Mouse (Mus musculus) embryonic facial prominence, embryonic 12.5 days (tissue): Measurements from ENCODE around the gene Stam. TPM values are rescaled to one million over a fixed set of nuclear protein-coding genes. Genes with fewer than 3 reads are reported as not detected.
"Not testable (repeated sequence)": the region's sequence is repeated elsewhere in the genome, so short reads cannot be mapped to it uniquely, and the experiment has no call there.

Experiments used
- ATAC-seq: fragments of 200-750 bp; cut with Nextera tagmentation; 2 replicates; pipeline ENCODE4 v1.8.0; 2017; ENCODE audit not compliant: insufficient number of reproducible peaks, insufficient read depth, low FRiP score, low TSS enrichment
- H3K27ac ChIP-seq: fragments of 300-500 bp; sonication (generic); 2 replicates; pipeline ENCODE4 v1.5.1; 2016; ENCODE audit warnings: mild to moderate bottlenecking
- H3K27me3 ChIP-seq: fragments of 300-500 bp; sonication (generic); 2 replicates; pipeline ENCODE4 v1.6.1; 2016; ENCODE audit warnings: mild to moderate bottlenecking, moderate library complexity
- H3K36me3 ChIP-seq: fragments of 300-500 bp; sonication (generic); 2 replicates; pipeline ENCODE4 v1.6.1; 2016; ENCODE audit warnings: mild to moderate bottlenecking
- H3K4me1 ChIP-seq: fragments of 300-500 bp; sonication (generic); 2 replicates; pipeline ENCODE4 v1.6.1; 2016
- H3K4me2 ChIP-seq: fragments of 300-500 bp; sonication (generic); replicated peaks from 2 replicates; pipeline ENCODE4 v1.6.1; 2016; ENCODE audit warnings: mild to moderate bottlenecking, moderate library complexity
- H3K4me3 ChIP-seq: fragments of 300-500 bp; sonication (generic); 2 replicates; pipeline ENCODE4 v1.5.1; 2016; ENCODE audit warnings: mild to moderate bottlenecking
- H3K9ac ChIP-seq: fragments of 300-500 bp; sonication (generic); 2 replicates; pipeline ENCODE4 v1.6.1; 2016; ENCODE audit warnings: mild to moderate bottlenecking, moderate library complexity
- H3K9me3 ChIP-seq: fragments of 300-500 bp; sonication (generic); 2 replicates; pipeline ENCODE4 v1.6.1; 2016; ENCODE audit warnings: mild to moderate bottlenecking, moderate library complexity
- WGBS: fragments of 180-500 bp; shearing (Covaris S2); methylation state at CpG from one replicate; pipeline ENCODE4 v1.1.7; 2016; 5-methylcytosine and 5-hydroxymethylcytosine counted together
- polyA plus RNA-seq: library from polyadenylated mRNA; unstranded; fragments of >200 nt; fragmentation: Nextera tagmentation; extraction: Ambion mirVana; gene quantifications from 2 replicates; pipeline ENCODE4 v1.2.1, GENCODE M21; 2016

Stam gene
- polyA plus RNA-seq, 1 experiment from 2014 or later: 78.7 TPM

DNA sequence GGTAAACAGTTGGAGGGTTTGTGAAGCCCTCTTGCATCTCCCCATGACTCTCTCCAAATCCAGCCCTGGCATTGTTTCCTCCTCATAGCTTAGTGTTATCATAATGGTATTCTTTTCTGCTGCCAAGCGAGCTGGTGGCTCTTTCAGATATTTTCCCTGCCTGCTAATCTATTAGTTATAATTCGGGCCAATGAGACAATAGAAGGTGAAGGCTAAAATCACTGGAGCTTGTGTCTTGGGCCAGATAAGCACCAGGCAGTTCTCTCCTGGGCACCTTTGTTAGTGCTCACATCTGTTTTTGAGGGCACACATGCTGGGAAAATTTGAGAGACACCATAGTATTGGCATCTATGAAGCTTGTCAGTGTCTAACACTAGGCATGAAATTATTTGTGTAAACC is 91.2 kb downstream of the Stam start:
- Histone ChIP-seq H3K4me2 (no peak overlapping the region), H3K9ac (no peak overlapping the region), H3K9me3 (no peaks in the 10 kb centered on the region), H3K4me1 (no peaks in the 10 kb centered on the region), H3K36me3 (no peaks in the 10 kb centered on the region), H3K4me3 (no peak overlapping the region), H3K27me3 (no peaks in the 10 kb centered on the region), H3K27ac (no peak overlapping the region)
- ATAC-seq: no peak
- 83% methylated on average over 2 of the region's 2 CpGs for WGBS

DNA sequence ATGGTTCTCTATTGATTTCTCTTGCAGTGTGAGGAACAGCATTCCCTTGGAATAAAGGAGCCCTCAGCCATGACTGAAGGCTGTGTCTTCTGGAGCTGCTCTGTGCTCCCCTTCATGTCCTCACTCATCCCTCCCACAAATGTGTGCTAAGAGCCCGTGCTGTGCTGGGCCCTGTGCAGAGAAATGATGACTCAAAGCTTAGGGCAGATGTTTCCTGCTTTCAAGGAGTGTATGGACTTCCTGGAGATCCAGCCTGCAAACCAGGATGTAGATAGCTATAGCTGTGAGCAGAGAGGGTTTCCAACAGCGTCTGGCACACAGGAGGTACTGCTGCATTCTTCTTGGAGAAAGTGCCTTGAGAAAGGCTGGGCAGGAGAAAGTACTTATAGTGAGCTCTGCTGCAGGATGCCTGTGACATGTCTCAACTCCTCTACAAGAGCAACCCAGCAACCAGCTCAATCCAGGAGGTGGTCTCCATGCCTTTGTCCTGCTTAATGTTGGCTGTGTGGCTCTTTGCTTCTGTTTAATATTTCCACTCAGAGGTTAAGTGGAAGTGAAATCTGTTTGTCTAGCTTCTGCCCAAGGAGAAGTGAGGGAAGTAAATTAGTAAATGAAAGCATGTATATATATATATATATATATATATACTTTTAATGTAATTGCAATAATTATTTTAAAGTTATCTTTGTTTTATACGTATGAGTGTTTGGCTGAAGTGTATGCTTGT is 91.9 kb downstream of the Stam start:
- ATAC-seq: no peak
- no peak overlapping the region for H3K4me3 ChIP-seq
- H3K4me1 ChIP-seq: no peaks in the 10 kb centered on the region
- no peak overlapping the region for H3K4me2 ChIP-seq
- 69% methylated on average over 3 of the region's 3 CpGs for WGBS
- H3K27ac ChIP-seq: no peak overlapping the region
- H3K9me3 ChIP-seq: no peaks in the 10 kb centered on the region
- H3K36me3 ChIP-seq: no peaks in the 10 kb centered on the region
- H3K9ac ChIP-seq: no peak overlapping the region
- H3K27me3 ChIP-seq: no peaks in the 10 kb centered on the region

DNA sequence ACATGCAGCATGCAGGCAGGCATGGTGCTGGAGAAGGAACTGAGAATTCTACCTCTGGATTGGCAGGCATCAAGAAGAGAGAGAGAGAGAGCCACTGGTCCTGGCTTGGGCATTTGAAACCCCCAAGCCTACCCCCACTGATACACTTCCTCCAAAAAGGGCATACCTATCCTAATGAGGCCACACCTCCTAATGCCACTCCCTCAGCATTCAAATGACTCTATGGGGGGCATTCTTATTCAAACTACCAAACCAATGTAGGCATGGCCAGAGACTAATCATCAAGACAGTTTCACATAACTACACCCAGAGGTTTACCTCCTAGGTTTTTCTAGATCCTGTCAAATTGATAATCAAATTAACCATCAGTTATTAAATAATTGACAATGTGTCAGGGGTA is 93.8 kb downstream of the Stam start:
- Histone ChIP-seq H3K9me3 (no peaks in the 10 kb centered on the region), H3K27ac (no peak overlapping the region), H3K4me2 (no peak overlapping the region), H3K4me3 (no peak overlapping the region), H3K36me3 (no peaks in the 10 kb centered on the region), H3K9ac (no peak overlapping the region), H3K27me3 (no peaks in the 10 kb centered on the region), H3K4me1 (no peaks in the 10 kb centered on the region)
- ATAC-seq: no peak

DNA sequence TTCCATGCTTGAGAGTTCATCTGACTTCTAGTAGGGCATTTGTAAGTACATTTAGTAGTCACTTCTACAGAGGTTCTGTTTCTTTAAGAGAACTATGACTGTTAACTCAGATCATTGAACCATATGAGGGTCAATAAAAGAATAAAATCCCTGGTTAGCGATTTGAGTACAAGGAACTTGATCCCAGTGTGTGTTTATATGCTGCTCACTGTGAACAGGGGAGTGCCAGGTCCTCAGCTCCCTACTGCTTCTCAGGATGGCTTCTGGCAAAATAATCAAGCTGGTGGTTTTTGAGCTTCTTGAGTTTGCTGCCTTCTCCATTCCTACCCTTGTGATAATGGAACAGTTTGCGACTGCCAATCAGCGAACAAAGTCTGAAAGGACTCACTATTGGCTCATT is 100.4 kb downstream of the Stam start, which contains the start of gene Tmem236:
TSS of gene Tmem236 (plus strand) at position 190 of the 400 bp plus-strand sequence.
- 68% methylated on average over 3 of the region's 3 CpGs for WGBS
- H3K4me2 ChIP-seq: no peak within 1 kb of the TSS
- no peak within 1 kb of the TSS for H3K27ac ChIP-seq
- no peaks in the 10 kb centered on the region for H3K4me1 ChIP-seq
- H3K9me3 ChIP-seq: no peaks in the 10 kb centered on the region
- H3K4me3 ChIP-seq: no peak within 1 kb of the TSS
- no peaks in the 10 kb centered on the region for H3K36me3 ChIP-seq
- no peak for ATAC-seq
- no peak within 1 kb of the TSS for H3K9ac ChIP-seq
- H3K27me3 ChIP-seq: no peaks in the 10 kb centered on the region

DNA sequence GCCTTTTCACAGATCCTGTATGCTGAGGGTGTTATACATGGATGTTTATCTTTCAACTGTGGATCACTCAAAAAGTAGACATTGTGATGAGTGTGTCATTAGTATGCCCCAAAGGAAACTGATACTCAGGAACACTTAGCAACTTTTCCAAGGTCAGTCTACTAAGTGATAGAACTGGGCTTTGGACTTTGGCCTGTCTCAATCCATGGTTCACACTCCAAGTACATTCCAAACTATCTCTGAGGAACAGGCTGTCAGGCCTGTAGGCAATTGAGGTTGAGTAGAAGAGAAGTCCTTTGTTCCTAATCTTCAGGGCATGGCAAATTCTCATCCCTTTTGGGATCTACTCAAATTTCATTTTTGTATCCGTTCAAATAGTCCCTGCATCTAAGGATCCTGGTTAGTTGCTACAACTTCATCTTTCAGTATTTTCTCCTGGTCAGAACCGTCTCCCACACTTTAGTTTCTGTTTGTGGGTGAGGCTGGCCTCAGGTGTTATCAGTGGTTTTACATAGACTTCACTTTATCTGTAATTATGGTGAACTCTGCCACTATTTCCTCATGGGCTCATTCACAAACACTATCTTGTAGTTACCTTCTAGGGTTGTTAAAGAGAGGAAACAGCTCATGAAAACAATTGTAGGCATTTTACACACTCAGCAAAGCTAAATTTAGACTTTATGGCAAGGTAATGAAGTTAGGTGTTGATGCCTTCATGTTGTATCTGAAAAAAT is 102.7 kb downstream of the Stam start:
- H3K4me3 ChIP-seq: no peak overlapping the region
- H3K4me1 ChIP-seq: no peaks in the 10 kb centered on the region
- H3K36me3 ChIP-seq: no peaks in the 10 kb centered on the region
- no peak for ATAC-seq
- no peak overlapping the region for H3K9ac ChIP-seq
- no peak overlapping the region for H3K4me2 ChIP-seq
- H3K27ac ChIP-seq: no peak overlapping the region
- WGBS: 63% methylated on average over 2 of the region's 2 CpGs
- H3K27me3 ChIP-seq: no peaks in the 10 kb centered on the region
- no peaks in the 10 kb centered on the region for H3K9me3 ChIP-seq

DNA sequence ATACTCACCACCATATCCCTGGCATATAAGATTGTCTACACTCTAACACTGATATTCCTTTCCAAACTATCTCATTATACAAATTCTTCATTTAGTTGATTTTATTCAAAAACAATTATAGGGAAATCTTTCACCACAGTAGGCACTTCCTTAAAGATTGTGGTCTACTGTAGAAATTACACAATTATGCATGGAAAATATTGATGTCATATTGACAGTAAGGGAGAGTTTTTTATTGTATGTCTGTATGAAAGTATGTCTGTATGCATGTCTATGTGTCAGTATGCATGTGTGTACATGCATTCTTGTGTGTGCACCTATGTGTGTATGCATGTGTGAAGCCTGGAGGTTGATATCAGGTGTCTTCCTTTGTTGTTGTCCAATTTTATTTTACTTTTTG is 110.5 kb downstream of the Stam start:
- H3K27me3 ChIP-seq: no peaks in the 10 kb centered on the region

DNA sequence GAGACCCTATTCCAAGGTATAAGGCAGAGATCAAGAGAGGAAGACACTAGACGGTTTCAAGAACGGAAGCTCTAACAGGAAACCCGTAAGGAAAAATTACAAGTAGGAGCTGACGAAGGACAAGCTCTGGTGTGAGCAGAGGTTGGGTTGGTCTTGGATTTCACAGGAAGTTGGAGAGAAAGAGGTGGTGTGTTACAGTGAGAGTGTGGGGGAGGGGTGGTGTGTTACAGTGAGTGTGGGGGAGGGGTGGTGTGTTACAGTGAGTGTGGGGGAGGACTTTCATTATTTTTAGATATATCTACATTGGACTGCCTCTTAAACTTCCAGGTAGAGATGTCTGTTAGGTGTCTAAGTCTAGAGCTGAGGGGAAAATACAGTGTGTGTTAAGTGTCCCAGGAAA is 116.8 kb downstream of the Stam start:
- no peak overlapping the region for H3K4me3 ChIP-seq
- H3K36me3 ChIP-seq: no peaks in the 10 kb centered on the region
- WGBS: 63% methylated on average over 4 of the region's 4 CpGs
- no peaks in the 10 kb centered on the region for H3K4me1 ChIP-seq
- H3K9ac ChIP-seq: no peak overlapping the region
- no peaks in the 10 kb centered on the region for H3K9me3 ChIP-seq
- no peak for ATAC-seq
- H3K27me3 ChIP-seq: no peaks in the 10 kb centered on the region
- no peak overlapping the region for H3K27ac ChIP-seq
- no peak overlapping the region for H3K4me2 ChIP-seq

More for the DNA sequence above, 110.5 kb downstream of the Stam start:
- H3K9me3 ChIP-seq: no peaks in the 10 kb centered on the region
- H3K4me3 ChIP-seq: no peak overlapping the region
- no peak for ATAC-seq
- no peak overlapping the region for H3K27ac ChIP-seq
- no peak overlapping the region for H3K9ac ChIP-seq
- no peak overlapping the region for H3K4me2 ChIP-seq
- no peaks in the 10 kb centered on the region for H3K36me3 ChIP-seq
- H3K4me1 ChIP-seq: no peaks in the 10 kb centered on the region

DNA sequence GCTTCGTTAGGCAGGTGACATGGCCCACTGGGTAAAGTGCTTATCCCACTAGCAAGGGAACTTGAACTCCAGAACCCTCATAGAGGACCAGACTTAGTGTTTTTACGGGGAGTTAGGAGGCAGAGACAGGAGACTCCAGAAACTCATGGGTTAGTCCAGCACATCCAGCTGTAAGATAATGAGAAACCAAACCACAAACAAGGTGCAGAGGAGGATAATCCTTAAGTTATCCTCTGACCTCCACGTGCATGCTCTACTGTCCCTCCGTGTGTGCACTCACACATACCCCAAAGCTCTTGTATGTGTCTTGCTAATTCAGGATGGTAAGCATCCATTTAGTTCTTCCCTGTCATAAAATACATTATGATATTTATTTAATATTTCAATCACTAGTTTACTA is 117.7 kb downstream of the Stam start:
- WGBS: 81% methylated on average over 4 of the region's 4 CpGs
- H3K4me3 ChIP-seq: no peak overlapping the region
- H3K4me2 ChIP-seq: no peak overlapping the region
- no peaks in the 10 kb centered on the region for H3K27me3 ChIP-seq
- no peak for ATAC-seq
- no peaks in the 10 kb centered on the region for H3K36me3 ChIP-seq
- no peak overlapping the region for H3K9ac ChIP-seq
- H3K9me3 ChIP-seq: no peaks in the 10 kb centered on the region
- H3K27ac ChIP-seq: no peak overlapping the region
- no peaks in the 10 kb centered on the region for H3K4me1 ChIP-seq

DNA sequence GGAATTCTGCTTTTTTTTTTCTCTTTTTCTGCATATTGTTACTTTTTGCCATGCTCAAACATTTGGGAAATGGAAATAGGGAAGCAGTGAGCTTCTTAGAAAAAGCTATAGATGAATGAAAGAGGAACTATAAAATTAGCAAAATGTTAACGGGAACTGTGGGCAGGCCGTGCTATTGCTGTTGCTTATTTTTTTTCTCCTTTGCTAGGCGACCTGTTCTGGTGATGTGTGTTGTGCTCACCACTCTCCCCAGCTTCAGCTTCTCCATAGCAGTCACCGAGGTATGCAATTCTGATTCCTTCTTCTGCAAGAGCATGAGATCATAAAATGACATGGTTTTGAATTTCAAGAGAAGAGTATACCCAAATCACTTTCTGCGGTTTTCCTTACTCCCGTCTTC is 118.1 kb downstream of the Stam start:
- 59% methylated on average over 6 of the region's 6 CpGs for WGBS
- no peaks in the 10 kb centered on the region for H3K27me3 ChIP-seq
- no peak overlapping the region for H3K4me3 ChIP-seq
- no peaks in the 10 kb centered on the region for H3K4me1 ChIP-seq
- no peaks in the 10 kb centered on the region for H3K9me3 ChIP-seq
- H3K9ac ChIP-seq: no peak overlapping the region
- no peak overlapping the region for H3K4me2 ChIP-seq
- ATAC-seq: no peak
- H3K27ac ChIP-seq: no peak overlapping the region
- no peaks in the 10 kb centered on the region for H3K36me3 ChIP-seq

DNA sequence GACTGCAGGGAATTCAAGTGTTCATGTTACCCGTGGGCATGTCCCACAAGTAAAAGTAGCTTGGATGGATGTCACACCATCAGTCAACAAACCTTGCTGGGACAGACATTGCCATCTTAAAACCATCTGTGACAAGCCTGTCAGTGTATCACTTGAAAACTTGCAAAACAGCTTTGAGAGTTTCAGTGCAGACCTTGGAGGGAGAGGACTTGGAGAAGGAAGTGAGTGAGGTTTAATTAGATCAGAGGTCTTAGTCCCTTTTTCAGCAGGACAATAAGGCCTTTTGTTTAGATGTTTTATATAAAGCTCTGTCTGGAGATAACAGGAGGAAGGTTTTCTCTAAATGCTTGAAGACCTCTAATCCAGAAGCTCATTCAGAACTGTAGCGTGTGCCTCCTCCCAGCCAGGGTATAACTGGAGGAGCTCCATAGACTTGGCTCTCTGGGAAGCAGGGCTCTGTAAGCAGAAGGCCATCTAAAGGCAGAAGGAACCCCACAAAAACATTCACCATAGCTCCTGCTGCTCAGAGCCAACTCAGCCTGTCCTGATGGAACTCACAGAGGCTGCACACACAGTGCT is 124.5 kb downstream of the Stam start:
- not testable (repeated sequence) for H3K4me1 ChIP-seq, H3K4me2 ChIP-seq, H3K9ac ChIP-seq, ATAC-seq, H3K27ac ChIP-seq, H3K36me3 ChIP-seq, H3K4me3 ChIP-seq, H3K27me3 ChIP-seq, H3K9me3 ChIP-seq
- WGBS: 86% methylated on average over 1 of the region's 2 CpGs
